Mouse (Mus musculus): ENCODE results near the gene Adgrg2. TPM values are rescaled to one million over a fixed set of nuclear protein-coding genes. Genes with fewer than 3 reads are reported as not detected.

The Adgrg2 gene
- polyA plus RNA-seq, 1 experiment from 2014 or later: 0.54 TPM

DNA sequence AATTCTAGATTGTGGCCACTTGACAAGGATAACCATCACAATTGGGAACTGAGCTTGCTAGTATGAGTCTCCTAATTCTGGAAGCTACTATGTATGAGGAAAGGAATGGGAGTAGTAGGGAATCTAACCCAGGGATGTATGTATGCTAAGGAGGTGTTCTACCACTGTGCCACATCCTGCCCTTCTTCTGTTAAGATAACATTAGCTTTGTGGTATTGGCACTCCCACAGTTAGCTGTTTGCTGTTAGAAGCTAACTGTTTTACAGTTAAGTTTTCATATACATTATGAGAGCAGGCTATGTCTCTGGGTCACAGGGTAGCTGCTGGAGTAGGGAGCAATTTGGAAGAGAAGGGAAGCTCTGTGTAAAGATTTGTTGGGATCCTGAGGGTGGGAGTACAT lies 125.5 kb downstream of the Adgrg2 start:
- H3K9ac ChIP-seq (ENCODE audit: low read depth, low read length): no peak overlapping the region
- no peak overlapping the region for H3K4me3 ChIP-seq (ENCODE audit: low read depth, low read length)
- H3K4me1 ChIP-seq (ENCODE audit: control insufficient read depth, low read depth, low read length): no peaks in the 10 kb centered on the region
- ATAC-seq (ENCODE audit: low read depth): no peak
- H3K9me3 ChIP-seq (replicated peaks; ENCODE audit: control insufficient read depth, low read length): no peaks in the 10 kb centered on the region
- H3K27me3 ChIP-seq (ENCODE audit: control insufficient read depth, insufficient read depth, low read depth, low read length): no peaks in the 10 kb centered on the region
- no peak overlapping the region for H3K4me2 ChIP-seq (ENCODE audit: low read depth, low read length)
- H3K36me3 ChIP-seq (ENCODE audit: control insufficient read depth, insufficient read depth): no peaks in the 10 kb centered on the region
- H3K27ac ChIP-seq (ENCODE audit: low read length): no peak overlapping the region

DNA sequence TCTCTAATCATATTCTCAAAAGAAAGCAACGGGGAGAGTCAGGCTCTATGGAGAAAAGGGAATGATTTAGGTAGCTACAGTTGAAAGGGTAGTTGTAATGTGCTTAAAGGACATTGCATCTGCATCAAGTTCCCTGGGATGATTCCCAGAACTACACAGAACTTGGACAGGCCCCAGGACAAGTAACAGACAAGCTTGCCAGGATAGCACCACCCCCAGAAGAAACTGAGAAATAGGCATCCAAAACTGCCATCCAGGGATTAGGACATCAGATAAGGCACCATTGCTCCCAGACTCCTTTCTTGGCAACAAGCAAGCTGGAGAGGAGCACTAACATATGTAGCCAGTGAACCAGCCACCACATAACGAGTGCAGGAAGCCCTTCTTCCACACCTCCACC lies 152.3 kb downstream of the Adgrg2 start:
- H3K36me3 ChIP-seq (ENCODE audit: control insufficient read depth, insufficient read depth): no peaks in the 10 kb centered on the region
- no peak overlapping the region for H3K27ac ChIP-seq (ENCODE audit: low read length)
- no peak overlapping the region for H3K4me2 ChIP-seq (ENCODE audit: low read depth, low read length)
- no peak overlapping the region for H3K9ac ChIP-seq (ENCODE audit: low read depth, low read length)
- no peaks in the 10 kb centered on the region for H3K27me3 ChIP-seq (ENCODE audit: control insufficient read depth, insufficient read depth, low read depth, low read length)
- WGBS (ENCODE audit: insufficient replicate concordance): 50% methylated on average over 2 of the region's 2 CpGs
- no peaks in the 10 kb centered on the region for H3K4me1 ChIP-seq (ENCODE audit: control insufficient read depth, low read depth, low read length)
- no peak overlapping the region for H3K4me3 ChIP-seq (ENCODE audit: low read depth, low read length)
- no peaks in the 10 kb centered on the region for H3K9me3 ChIP-seq (replicated peaks; ENCODE audit: control insufficient read depth, low read length)
- ATAC-seq (ENCODE audit: low read depth): no peak

Other genes with a start within 250 kb of the Adgrg2 start
- gene Phka2, start 111.5 kb downstream of the Adgrg2 start, polyA plus RNA-seq (2015; fragmentation: Nextera tagmentation; extraction: Ambion mirVana): 10.6 and 11.4 TPM in 2 replicates

Measured in liver, embryonic 16.5 days (tissue).